Mouse (Mus musculus) limb, embryonic 15.5 days (tissue): ENCODE data around the gene Lonp2. TPM values are rescaled to one million over a fixed set of nuclear protein-coding genes. Genes with fewer than 3 reads are reported as not detected.

Experiments
- ATAC-seq: fragments of 200-750 bp; cut with Nextera tagmentation; 2 replicates; pipeline ENCODE4 v1.8.0; 2017; ENCODE audit warnings: low read depth, moderate TSS enrichment; ENCODE audit not compliant: insufficient number of reproducible peaks, low FRiP score, low TSS enrichment
- H3K27ac ChIP-seq: fragments of 300-500 bp; sonication (generic); 2 replicates; pipeline ENCODE4 v1.5.1; 2015; ENCODE audit warnings: moderate library complexity, mild to moderate bottlenecking, inconsistent platforms
- H3K27me3 ChIP-seq: fragments of 300-500 bp; sonication (generic); 2 replicates; pipeline ENCODE4 v1.6.1; 2015; ENCODE audit warnings: inconsistent platforms
- H3K36me3 ChIP-seq: fragments of 300-500 bp; sonication (generic); 2 replicates; pipeline ENCODE4 v1.6.1; 2015; ENCODE audit warnings: inconsistent platforms
- H3K4me1 ChIP-seq: fragments of 300-500 bp; sonication (generic); 2 replicates; pipeline ENCODE4 v1.6.1; 2015; ENCODE audit warnings: inconsistent platforms
- H3K4me2 ChIP-seq: fragments of 300-500 bp; sonication (generic); 2 replicates; pipeline ENCODE4 v1.6.1; 2015; ENCODE audit warnings: mild to moderate bottlenecking, inconsistent platforms
- H3K4me3 ChIP-seq: fragments of 300-500 bp; sonication (generic); 2 replicates; pipeline ENCODE4 v1.5.1; 2015; ENCODE audit warnings: mild to moderate bottlenecking, inconsistent platforms
- H3K9ac ChIP-seq: fragments of 300-500 bp; sonication (generic); 2 replicates; pipeline ENCODE4 v1.6.1; 2015; ENCODE audit warnings: inconsistent platforms
- H3K9me3 ChIP-seq: fragments of 300-500 bp; sonication (generic); 2 replicates; pipeline ENCODE4 v1.6.1; 2016; ENCODE audit warnings: inconsistent platforms
- WGBS: fragments of 180-500 bp; shearing (Covaris S2); methylation state at CpG from one replicate; pipeline ENCODE4 v1.1.7; 2015; 5-methylcytosine and 5-hydroxymethylcytosine counted together
- microRNA-seq: library from miRNA; unstranded; fragments of <30 nt; microRNA quantifications from one replicate; pipeline ENCODE4, GENCODE M21; 2016
- polyA plus RNA-seq: library from polyadenylated mRNA; unstranded; fragments of >200 nt; fragmentation: Nextera tagmentation; extraction: Ambion mirVana; gene quantifications from 2 replicates; pipeline ENCODE4 v1.2.1, GENCODE M21; 2015

Lonp2 gene
- polyA plus RNA-seq, 1 experiment from 2014 or later, result 53.3 TPM

- H3K27me3 ChIP-seq, result no peaks in the 10 kb centered on the region
- no peak for ATAC-seq
- H3K9me3 ChIP-seq, result no peaks in the 10 kb centered on the region
- no peak overlapping the region for H3K4me2 ChIP-seq
- H3K4me3 ChIP-seq, result no peak overlapping the region
- H3K36me3 ChIP-seq, result no peaks in the 10 kb centered on the region
- no peak overlapping the region for H3K9ac ChIP-seq
- WGBS, result 84% methylated on average over 10 of the region's 10 CpGs
- H3K27ac ChIP-seq, result no peak overlapping the region
- H3K4me1 ChIP-seq, result no peaks in the 10 kb centered on the region
Measured at GRCm38 (mm10) chr8:86765155-86765554, 141.3 kb downstream of the Lonp2 start.

- H3K4me3 ChIP-seq, result no peak overlapping the region
- H3K9me3 ChIP-seq, result no peaks in the 10 kb centered on the region
- H3K27ac ChIP-seq, result no peak overlapping the region
- WGBS, result 89% methylated on average over 8 of the region's 8 CpGs
- no peak overlapping the region for H3K4me2 ChIP-seq
- H3K9ac ChIP-seq, result no peak overlapping the region
- no peak for ATAC-seq
- no peaks in the 10 kb centered on the region for H3K27me3 ChIP-seq
- H3K4me1 ChIP-seq, result no peaks in the 10 kb centered on the region
- H3K36me3 ChIP-seq, result no peaks in the 10 kb centered on the region
Measured at GRCm38 (mm10) chr8:86765669-86766068, 141.8 kb downstream of the Lonp2 start.

- Histone ChIP-seq H3K9me3 (no peaks in the 10 kb centered on the region), H3K27ac (no peak overlapping the region; the same call in 1 of the 2 replicates), H3K4me3 (no peak overlapping the region), H3K36me3 (no peaks in the 10 kb centered on the region), H3K4me1 (no peaks in the 10 kb centered on the region), H3K27me3 (no peaks in the 10 kb centered on the region), H3K4me2 (no peak overlapping the region), H3K9ac (no peak overlapping the region)
- 78% methylated on average over 9 of the region's 9 CpGs for WGBS
- no peak for ATAC-seq
Measured at GRCm38 (mm10) chr8:86766548-86767211, 142.8 kb downstream of the Lonp2 start.

GRCm38 (mm10) chr8:86768499-86768898, 144.7 kb downstream of the Lonp2 start:
- H3K36me3 ChIP-seq, result no peaks in the 10 kb centered on the region
- no peak overlapping the region for H3K27ac ChIP-seq
- no peak for ATAC-seq
- H3K4me1 ChIP-seq, result no peaks in the 10 kb centered on the region
- H3K9ac ChIP-seq, result no peak overlapping the region
- no peaks in the 10 kb centered on the region for H3K9me3 ChIP-seq
- WGBS, result 52% methylated on average over 5 of the region's 5 CpGs
- no peak overlapping the region for H3K4me3 ChIP-seq
- H3K4me2 ChIP-seq, result no peak overlapping the region
- H3K27me3 ChIP-seq, result no peaks in the 10 kb centered on the region

- ATAC-seq, result no peak
- no peak overlapping the region for H3K4me3 ChIP-seq
- H3K27ac ChIP-seq, result no peak overlapping the region
- no peaks in the 10 kb centered on the region for H3K27me3 ChIP-seq
- no peaks in the 10 kb centered on the region for H3K9me3 ChIP-seq
- WGBS, result 68% methylated on average over 1 of the region's 1 CpGs
- no peaks in the 10 kb centered on the region for H3K36me3 ChIP-seq
- no peak overlapping the region for H3K4me2 ChIP-seq
- H3K9ac ChIP-seq, result no peak overlapping the region
- no peaks in the 10 kb centered on the region for H3K4me1 ChIP-seq
Measured at GRCm38 (mm10) chr8:86769945-86770715, 146.3 kb downstream of the Lonp2 start.

Small RNA genes lying within 50 kb of the gene (microRNA-seq; reads per million reads assigned to microRNA genes)
- not detected for gene Gm44348

Other genes starting within 250 kb of the Lonp2 start
- 0.19 and 0.20 TPM in 2 replicates for gene Abcc12, start 43.4 kb upstream of the Lonp2 start, polyA plus RNA-seq
- gene Gm10638, start 121.7 kb downstream of the Lonp2 start, polyA plus RNA-seq, result 4.0 and 4.4 TPM in 2 replicates
- 38.6 and 41.6 TPM in 2 replicates for gene Siah1a, start 121.9 kb downstream of the Lonp2 start, polyA plus RNA-seq